Mouse (Mus musculus): ENCODE measurements around the gene Arvcf.
A peak's percentile ranks its signal among the peaks of the same experiment; 100 is the strongest.

Arvcf gene

GRCm38 (mm10) chr16:18347931-18348600 lies at the start of gene Arvcf, which contains the start of gene Tango2:
Gene Arvcf, plus strand, starts transcription at chr16:18348182.
Gene Tango2, minus strand, starts transcription at chr16:18348103.
- peak; percentile 38 to 49 for DNase-seq (ENCODE audit: low spot score in 2 of 2)

GRCm38 (mm10) chr16:18308159-18308558 lies 39.8 kb upstream of the Arvcf start:
- DNase-seq (ENCODE audit: low spot score in 2 of 2) = no peak

DNA sequence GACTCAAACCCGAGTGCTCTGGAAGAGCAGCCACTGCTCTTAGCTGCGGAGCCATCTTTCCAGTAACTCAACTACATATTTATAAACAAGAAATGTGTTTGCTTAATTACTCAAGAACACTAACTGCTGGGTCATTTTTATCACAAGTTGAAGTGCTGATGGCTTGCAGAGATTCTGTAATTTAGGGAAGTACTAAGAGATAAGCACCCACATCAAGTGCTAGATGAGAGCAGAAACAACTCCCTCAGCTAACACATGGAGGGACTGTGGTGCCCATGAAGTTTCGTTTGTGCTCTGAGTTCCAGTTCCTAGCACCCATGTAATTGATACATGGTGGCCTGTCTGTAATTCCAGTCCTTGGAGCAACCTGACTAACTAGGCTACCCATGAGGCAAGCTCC lies 29.0 kb upstream of the Arvcf start:
- DNase-seq (ENCODE audit: low spot score in 2 of 2) = no peak

DNA sequence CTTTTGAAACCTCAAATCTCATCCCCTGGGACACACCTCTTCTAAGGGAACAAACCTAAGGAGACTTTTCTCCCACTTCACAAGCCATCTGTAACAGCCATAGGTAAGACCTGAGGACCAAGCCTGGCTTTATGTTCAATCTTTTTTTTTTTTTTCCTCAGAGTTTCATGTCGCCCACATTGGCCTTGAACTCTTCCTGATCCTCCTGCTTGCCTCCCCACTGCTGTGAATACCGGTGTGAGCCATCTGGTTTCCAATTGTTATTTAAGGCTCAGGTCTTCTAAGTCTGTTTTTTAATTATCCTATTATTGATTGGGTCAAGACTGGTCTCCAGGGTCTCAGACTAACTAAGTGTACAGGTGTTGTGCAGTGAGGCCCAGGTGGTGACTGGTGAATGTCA lies 26.5 kb upstream of the Arvcf start:
- DNase-seq (ENCODE audit: low spot score in 2 of 2) = no peak

DNA sequence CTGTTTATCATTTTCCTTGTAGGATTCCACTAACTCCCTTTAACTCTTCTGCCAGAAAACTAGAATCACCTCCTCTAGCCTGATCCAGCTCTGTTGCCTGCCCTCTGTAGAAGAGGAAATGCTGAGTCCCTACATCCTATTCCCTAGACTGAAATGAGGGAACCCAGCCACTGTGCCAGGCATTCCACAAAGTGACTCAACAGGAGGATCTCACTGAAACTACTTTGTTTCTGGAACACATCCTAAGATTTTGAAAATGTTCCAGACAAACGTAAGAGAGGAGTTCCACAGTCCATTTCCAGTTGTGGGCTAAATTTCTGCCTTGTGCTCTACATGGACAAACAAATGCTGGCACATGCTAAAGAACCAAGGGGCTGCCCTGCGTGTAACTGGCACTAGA lies 24.5 kb upstream of the Arvcf start:
- DNase-seq (ENCODE audit: low spot score in 2 of 2) = no peak

DNA sequence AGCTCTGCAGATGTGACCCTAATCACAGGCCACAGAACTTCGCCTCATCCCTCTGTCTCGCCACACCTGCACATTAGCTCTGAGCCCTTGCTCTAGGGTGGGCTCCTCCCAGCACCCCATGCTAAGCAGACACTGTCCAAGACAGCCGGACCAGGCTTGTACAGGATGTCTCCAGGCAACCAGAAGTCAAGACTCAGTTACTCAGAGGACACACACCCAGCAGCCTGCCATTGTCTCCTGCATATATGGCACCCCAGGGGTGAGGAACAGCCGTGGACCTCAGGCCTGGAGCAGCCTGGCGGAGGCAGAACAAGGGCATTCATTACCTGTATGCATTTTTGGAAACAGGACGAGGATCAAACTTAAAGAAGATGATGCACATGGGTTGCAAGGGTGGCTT lies 24.0 kb upstream of the Arvcf start:
- no peak for DNase-seq (ENCODE audit: low spot score in 2 of 2)

- no peak for DNase-seq (ENCODE audit: low spot score in 2 of 2)
These were observed 22.2 kb upstream of the Arvcf start for GRCm38 (mm10) chr16:18325741-18326140.

DNA sequence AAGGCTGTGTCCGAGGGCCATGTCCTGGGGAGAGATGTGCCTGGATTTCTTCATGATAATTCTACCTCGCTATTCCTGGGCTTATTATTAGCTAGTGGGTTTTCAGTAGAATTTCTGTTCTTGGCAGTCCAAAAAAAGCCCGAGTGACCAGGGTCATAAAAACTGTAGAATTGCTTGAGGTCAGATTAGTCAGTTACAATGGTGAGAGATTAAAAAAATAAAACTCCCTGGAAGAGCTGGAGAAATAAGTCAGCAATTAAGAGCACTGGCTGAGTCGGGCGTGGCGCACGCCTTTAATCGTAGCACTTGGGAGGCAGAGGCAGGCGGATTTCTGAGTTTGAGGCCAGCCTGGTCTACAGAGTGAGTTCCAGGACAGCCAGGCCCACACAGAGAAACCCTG lies 20.0 kb upstream of the Arvcf start:
- no peak for DNase-seq (ENCODE audit: low spot score in 2 of 2)

DNA sequence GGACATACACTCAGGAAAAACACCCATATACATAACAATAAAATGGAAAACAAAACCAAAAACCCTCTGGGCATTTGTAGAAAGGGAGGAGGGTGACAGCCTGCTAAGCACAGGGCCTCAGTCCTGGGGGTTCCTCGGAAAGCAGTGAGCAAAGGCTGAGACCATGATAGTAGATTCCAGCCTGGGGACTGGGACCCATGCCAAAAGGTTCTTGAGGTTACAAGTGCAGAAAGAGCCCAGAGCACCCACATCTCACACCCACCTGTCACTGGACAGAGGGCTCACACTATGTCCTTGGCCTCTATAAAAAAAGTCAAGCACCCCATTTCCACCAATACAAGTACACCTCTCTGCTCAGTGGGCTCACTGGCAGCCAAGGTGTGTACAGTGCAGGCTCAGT lies 19.5 kb upstream of the Arvcf start:
- no peak for DNase-seq (ENCODE audit: low spot score in 2 of 2)

DNA sequence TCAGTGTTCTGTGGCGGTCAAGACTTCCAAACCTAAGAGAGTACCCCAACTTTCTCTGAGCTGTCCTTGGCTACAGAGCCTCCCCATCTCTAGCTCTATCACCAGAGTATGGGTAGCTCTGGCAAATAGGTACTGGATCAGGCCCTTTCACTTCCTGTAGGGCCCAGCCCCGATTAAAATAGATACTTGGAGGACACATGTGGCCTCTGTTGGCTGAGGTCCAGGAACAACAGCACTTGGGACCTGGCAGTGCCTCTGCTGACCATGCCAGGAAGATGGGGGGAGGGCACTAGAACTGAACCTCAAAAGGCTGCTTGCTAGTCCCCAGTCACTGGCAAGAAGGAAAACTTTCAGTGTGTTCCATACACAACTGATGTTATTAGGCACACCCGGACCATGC lies 14.0 kb upstream of the Arvcf start:
- no peak for DNase-seq (ENCODE audit: low spot score in 2 of 2)

- no peak for DNase-seq (ENCODE audit: low spot score in 2 of 2)
These were observed 12.0 kb upstream of the Arvcf start for GRCm38 (mm10) chr16:18335981-18336380.

- DNase-seq (ENCODE audit: low spot score in 2 of 2) = no peak
These were observed 10.7 kb upstream of the Arvcf start for GRCm38 (mm10) chr16:18337261-18337660.

DNA sequence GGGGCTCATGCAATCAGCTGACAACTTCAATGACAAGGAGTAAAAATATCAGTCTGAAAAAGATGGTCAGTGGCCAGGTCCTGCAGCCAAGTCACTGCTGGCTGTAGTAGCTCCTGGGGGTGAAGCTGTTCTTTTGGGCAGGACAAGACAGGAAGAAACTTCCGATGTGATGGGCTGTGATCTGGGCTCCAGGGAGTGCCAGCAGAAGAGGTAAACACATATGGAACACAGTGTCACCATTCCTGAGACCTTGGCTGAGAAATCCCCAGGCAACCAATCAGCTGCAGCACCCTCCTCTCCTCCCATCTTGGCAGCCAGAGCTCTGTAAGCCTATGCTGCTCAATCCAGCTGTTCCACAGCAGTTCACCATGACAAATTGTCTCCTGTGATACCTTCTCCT lies 8.1 kb upstream of the Arvcf start:
- DNase-seq (ENCODE audit: low spot score in 2 of 2) = no peak

DNA sequence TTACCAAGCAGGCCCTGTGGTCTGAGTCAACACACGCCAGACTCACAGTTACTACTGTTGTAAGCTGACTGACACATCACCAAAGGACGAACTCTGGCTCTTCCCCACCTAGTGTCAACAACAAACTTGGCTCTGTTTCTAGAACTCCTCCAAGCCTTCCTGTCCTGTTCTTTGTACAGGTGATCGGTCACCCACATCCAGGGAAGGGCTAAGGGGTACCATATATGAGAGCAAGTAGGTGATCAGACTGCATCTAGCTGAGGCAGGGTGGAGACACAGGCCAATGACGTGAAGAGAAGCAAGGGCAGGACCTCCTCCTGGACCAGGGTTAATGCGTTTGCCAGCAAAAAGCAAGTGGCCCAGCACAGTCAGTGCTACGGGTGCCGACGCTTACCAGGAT lies 6.4 kb upstream of the Arvcf start:
- DNase-seq (ENCODE audit: low spot score in 2 of 2) = no peak

GRCm38 (mm10) chr16:18342076-18342475 lies 5.9 kb upstream of the Arvcf start:
- no peak for DNase-seq (ENCODE audit: low spot score in 2 of 2)

GRCm38 (mm10) chr16:18342650-18343570 lies 5.1 kb upstream of the Arvcf start:
- peak in 1 of 2 experiments; percentile 9 for DNase-seq (ENCODE audit: low spot score in 2 of 2)

GRCm38 (mm10) chr16:18343778-18344177 lies 4.2 kb upstream of the Arvcf start:
- DNase-seq (ENCODE audit: low spot score in 2 of 2) = peak; percentile 97

- DNase-seq (ENCODE audit: low spot score in 2 of 2) = peak; percentile 61 to 75
These were observed 2.7 kb upstream of the Arvcf start for GRCm38 (mm10) chr16:18345243-18345642.

DNA sequence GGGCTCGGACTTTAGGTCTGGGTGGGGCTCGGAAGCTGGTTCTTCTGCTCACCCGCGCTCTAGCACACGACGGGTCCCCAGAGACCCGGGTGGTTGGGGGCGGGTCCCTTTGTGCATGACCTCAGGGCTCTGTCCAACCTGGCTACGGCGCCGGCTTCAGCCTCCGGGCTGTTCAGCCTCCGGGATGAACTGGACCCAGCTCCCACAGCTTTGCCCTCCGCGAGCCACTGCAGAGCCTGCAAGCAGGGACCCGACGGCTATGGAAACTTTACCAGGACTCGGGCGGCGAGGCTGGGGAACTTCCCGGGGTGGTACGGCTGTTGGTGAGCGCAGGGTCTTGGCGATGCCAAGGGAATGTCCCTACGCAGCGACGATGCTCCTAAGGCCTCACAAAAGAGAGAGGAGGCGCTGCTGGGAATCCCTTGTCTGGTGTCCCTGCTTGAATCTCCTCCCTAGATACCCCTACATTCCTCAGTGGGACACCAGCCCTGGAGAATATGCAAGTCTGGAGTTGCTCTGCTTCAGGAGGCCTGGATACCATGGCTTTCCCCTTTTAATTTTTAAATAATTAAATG lies 706 bp downstream of the Arvcf start:
- DNase-seq (ENCODE audit: low spot score in 2 of 2) = no peak

DNA sequence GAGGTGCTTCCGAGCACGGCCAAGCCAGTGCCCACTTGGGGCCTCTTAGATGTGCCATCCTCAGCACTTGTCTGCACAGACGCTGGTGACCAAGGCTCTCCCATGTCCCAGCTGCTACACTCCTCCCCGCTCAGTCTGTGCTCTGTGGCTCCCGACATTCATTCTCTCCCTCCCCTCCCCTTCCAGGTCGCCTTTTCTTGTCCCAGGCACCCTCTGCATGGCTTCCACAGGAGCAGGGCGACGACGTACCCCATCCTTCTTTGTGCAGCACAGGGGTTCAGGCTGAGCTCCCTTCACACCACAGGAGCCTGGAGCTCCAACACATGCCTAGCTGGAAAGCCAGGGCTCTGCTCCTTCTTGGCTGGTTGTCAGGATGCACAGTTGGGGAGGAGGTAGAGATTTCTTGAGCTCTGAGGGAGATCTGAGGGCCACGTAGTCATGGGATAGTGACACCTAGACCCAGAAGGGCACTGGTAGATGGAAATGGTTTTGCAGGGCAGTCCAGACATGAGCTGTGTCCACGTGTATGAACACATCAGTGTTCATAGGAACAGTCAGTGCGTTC lies 1.9 kb downstream of the Arvcf start:
- DNase-seq (ENCODE audit: low spot score in 2 of 2) = no peak

DNA sequence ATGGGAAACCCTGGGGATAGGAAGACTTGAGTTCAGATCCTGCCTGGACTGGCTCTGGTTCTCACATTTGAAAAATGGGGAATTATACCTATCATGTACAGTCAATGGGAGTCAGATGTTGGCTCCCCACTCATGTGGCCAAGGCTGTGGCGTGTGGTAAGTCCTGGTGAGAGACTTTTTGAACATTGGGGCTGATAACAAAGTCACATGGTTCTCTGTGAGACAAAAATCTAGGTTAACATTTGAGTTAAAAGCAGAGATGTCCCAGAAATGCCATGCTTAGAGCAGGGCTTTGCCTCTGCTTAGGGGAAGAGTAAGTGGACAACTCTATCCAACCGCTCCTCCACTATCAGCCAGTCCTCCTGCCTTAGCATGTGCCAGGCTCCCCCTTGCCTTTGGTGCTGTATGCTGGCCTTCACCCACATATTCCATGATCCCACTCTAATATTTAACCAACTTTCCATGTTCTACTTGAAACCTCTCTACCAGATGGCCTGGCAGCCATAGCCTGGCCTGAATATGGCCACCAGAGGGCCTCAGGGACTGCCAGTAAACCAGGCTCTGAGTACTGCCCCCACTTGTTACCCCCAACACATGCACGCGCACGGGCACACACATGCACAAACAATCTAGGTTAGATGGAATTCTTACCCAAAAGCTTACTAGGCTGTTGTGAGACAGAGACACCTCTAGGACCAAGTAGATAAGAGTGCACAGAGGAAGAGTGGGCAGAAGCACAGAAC lies 3.5 kb downstream of the Arvcf start:
- DNase-seq (ENCODE audit: low spot score in 2 of 2) = peak in 1 of 2 experiments; percentile 27

- peak; percentile 29 to 37 for DNase-seq (ENCODE audit: low spot score in 2 of 2)
These were observed 5.1 kb downstream of the Arvcf start for GRCm38 (mm10) chr16:18353106-18353505.

Data from spleen, postnatal 14 days (tissue).